Mouse (Mus musculus) kidney, adult 8-10 months (tissue): ENCODE results near the gene Rexo4.
A peak's percentile ranks its signal among the peaks of the same experiment; 100 is the strongest.

Source experiments
- DNase-seq, 2 experiments: peaks; one replicate each; pipeline ENCODE4 v3.0.0; 2022

Gene Rexo4

GRCm38 (mm10) chr2:26963923-26964723 lies at the start of gene Rexo4:
Rexo4 (minus strand) TSS chr2:26964386.
- peak; percentile 89 to 91 for DNase-seq

GRCm38 (mm10) chr2:27009714-27010244 lies 45.6 kb upstream of the Rexo4 start, which contains the start of gene Cacfd1:
Cacfd1 (plus strand) TSS chr2:27009926.
- peak; percentile 84 to 89 for DNase-seq

- no peak for DNase-seq
These were observed 43.5 kb upstream of the Rexo4 start for GRCm38 (mm10) chr2:27007701-27008100.

- DNase-seq, result no peak
These were observed 42.1 kb upstream of the Rexo4 start for GRCm38 (mm10) chr2:27006255-27006654.

- no peak for DNase-seq
These were observed 33.8 kb upstream of the Rexo4 start for GRCm38 (mm10) chr2:26997993-26998392.

- no peak for DNase-seq
These were observed 33.3 kb upstream of the Rexo4 start for GRCm38 (mm10) chr2:26997498-26997897.

GRCm38 (mm10) chr2:26993936-26994335 lies 29.8 kb upstream of the Rexo4 start:
- no peak for DNase-seq

- no peak for DNase-seq
These were observed 20.5 kb upstream of the Rexo4 start for GRCm38 (mm10) chr2:26984640-26985039.

GRCm38 (mm10) chr2:26984179-26984578 lies 20.0 kb upstream of the Rexo4 start:
- no peak for DNase-seq

GRCm38 (mm10) chr2:26980361-26980760 lies 16.2 kb upstream of the Rexo4 start:
- DNase-seq, result no peak

- no peak for DNase-seq
These were observed 9.8 kb upstream of the Rexo4 start for GRCm38 (mm10) chr2:26973960-26974359.

- DNase-seq, result no peak
These were observed 8.9 kb upstream of the Rexo4 start, which contains the start of gene Adamts13 for GRCm38 (mm10) chr2:26973116-26973515. Adamts13 (plus strand) TSS chr2:26973416.

GRCm38 (mm10) chr2:26967262-26967661 lies 3.1 kb upstream of the Rexo4 start:
- no peak for DNase-seq

GRCm38 (mm10) chr2:26964724-26965370 lies 661 bp upstream of the Rexo4 start:
- no peak for DNase-seq

GRCm38 (mm10) chr2:26960756-26961155 lies 3.4 kb downstream of the Rexo4 start:
- peak; percentile 33 to 47 for DNase-seq

- peak in 1 of 2 experiments; percentile 37 for DNase-seq
These were observed 6.7 kb downstream of the Rexo4 start for GRCm38 (mm10) chr2:26957488-26957859.

GRCm38 (mm10) chr2:26956811-26957487 lies 7.2 kb downstream of the Rexo4 start:
- DNase-seq, result no peak

- DNase-seq, result no peak
These were observed 9.3 kb downstream of the Rexo4 start for GRCm38 (mm10) chr2:26954735-26955395.

- DNase-seq, result no peak
These were observed 11.3 kb downstream of the Rexo4 start for GRCm38 (mm10) chr2:26952866-26953265.

- no peak for DNase-seq
These were observed 12.0 kb downstream of the Rexo4 start for GRCm38 (mm10) chr2:26952193-26952592.

- no peak for DNase-seq
These were observed 12.8 kb downstream of the Rexo4 start for GRCm38 (mm10) chr2:26951346-26951905.

GRCm38 (mm10) chr2:26950411-26950810 lies 13.8 kb downstream of the Rexo4 start:
- DNase-seq, result no peak
